Mouse (Mus musculus): ENCODE data around the gene Mycbp. TPM values are rescaled to one million over a fixed set of nuclear protein-coding genes. Genes with fewer than 3 reads are reported as not detected.
"Not testable (repeated sequence)": the region's sequence is repeated elsewhere in the genome, so short reads cannot be mapped to it uniquely, and the experiment has no call there.

The Mycbp gene
- polyA plus RNA-seq, 1 experiment from 2014 or later = 37.5 TPM

GRCm38 (mm10) chr4:123912431-123912830 is 7.8 kb downstream of the Mycbp start:
- peaks cover 16% of the 10 kb centered on the region for H3K4me1 ChIP-seq
- no peak for ATAC-seq (replicated peaks)
- WGBS = 84% methylated on average over 2 of the region's 2 CpGs
- no peak overlapping the region for H3K27ac ChIP-seq (replicated peaks)
- no peak overlapping the region for H3K4me2 ChIP-seq (replicated peaks)
- no peaks in the 10 kb centered on the region for H3K9me3 ChIP-seq
- H3K4me3 ChIP-seq = no peak overlapping the region
- H3K36me3 ChIP-seq = peaks cover 31% of the 10 kb centered on the region
- no peak overlapping the region for H3K9ac ChIP-seq (replicated peaks)
- H3K27me3 ChIP-seq = no peaks in the 10 kb centered on the region

GRCm38 (mm10) chr4:123916748-123917547 is 12.3 kb downstream of the Mycbp start, which contains the start of gene Rragc:
TSS of gene Rragc (plus strand) at chr4:123917446.
- peak within 1 kb of the TSS; percentile 85 for H3K27ac ChIP-seq (replicated peaks)
- ATAC-seq (replicated peaks) = peak; percentile 99
- H3K36me3 ChIP-seq = peaks cover 24% of the 10 kb centered on the region
- no peaks in the 10 kb centered on the region for H3K27me3 ChIP-seq
- peak within 1 kb of the TSS; percentile 100 for H3K4me3 ChIP-seq
- H3K4me1 ChIP-seq = peaks cover 30% of the 10 kb centered on the region
- peak within 1 kb of the TSS; percentile 93 for H3K4me2 ChIP-seq (replicated peaks)
- H3K9me3 ChIP-seq = no peaks in the 10 kb centered on the region
- under 1% methylated on average over 48 of the region's 49 CpGs for WGBS
- H3K9ac ChIP-seq (replicated peaks) = peak within 1 kb of the TSS; percentile 96

DNA sequence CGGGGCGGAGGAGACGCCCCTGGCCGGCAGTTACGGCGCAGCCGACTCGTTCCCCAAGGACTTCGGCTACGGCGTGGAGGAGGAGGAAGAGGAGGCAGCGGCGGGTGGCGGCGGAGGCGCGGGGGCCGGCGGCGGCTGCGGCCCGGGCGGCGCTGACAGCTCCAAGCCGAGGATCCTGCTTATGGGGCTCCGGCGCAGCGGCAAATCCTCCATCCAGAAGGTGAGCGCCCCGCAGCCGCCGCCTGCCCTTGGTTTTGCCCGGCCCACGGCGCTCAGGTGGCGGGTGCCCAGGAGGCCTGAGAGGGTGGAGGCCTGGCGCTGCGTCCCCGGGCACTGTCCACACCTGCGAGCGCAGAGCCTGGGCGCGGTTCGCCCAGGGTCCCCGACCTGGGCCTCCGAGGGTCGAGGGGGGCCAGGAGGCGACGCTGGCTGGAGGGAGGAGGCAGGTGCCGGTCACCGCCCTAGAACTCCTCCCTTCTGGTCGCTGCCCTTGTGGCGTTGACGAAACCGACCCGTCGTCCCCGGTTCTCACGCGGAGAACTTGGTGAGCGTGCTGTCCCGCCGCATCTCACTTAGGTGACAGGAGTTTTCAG is 13.0 kb downstream of the Mycbp start, which contains the start of gene 4930535I16Rik:
4930535I16Rik (minus strand) TSS at position 475 of the 593 bp plus-strand sequence.
- Histone ChIP-seq H3K9me3 (no peaks in the 10 kb centered on the region), H3K9ac (replicated peaks) (peak within 1 kb of the TSS; percentile 96), H3K4me2 (replicated peaks) (peak within 1 kb of the TSS; percentile 93), H3K4me1 (peaks cover 30% of the 10 kb centered on the region), H3K4me3 (peak within 1 kb of the TSS; percentile 100), H3K27ac (replicated peaks) (peak within 1 kb of the TSS; percentile 85), H3K36me3 (peaks cover 21% of the 10 kb centered on the region), H3K27me3 (no peaks in the 10 kb centered on the region)
- WGBS = under 1% methylated on average over 46 of the region's 63 CpGs
- peak; percentile 32 for ATAC-seq (replicated peaks)

DNA sequence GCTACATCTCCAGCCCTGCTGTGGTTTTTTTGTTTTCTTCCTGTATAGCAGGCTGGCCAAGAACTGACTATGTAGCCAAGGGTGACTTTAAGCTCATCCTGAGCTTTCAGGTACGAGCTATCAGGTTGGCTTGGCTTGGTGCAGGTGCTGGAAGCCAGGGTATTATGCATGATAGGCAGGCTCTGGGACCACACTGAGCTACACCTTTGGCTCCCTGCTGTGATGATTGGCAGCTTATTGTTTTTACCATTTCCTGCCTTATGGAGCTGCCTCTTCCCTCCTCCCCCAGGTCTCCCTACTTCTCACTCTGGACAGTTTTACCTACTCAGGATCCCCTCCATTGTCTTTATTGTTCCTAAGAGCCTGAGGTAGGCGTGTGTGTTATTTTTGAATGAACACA is 14.2 kb downstream of the Mycbp start:
- Histone ChIP-seq H3K4me2 (replicated peaks) (peak overlapping the region; percentile 93; the same call in 1 of the 2 replicates), H3K27me3 (no peaks in the 10 kb centered on the region), H3K36me3 (peaks cover 29% of the 10 kb centered on the region), H3K9ac (replicated peaks) (peak overlapping the region; percentile 96; the same call in 1 of the 2 replicates), H3K4me3 (peak overlapping the region; percentile 100), H3K9me3 (no peaks in the 10 kb centered on the region), H3K27ac (replicated peaks) (no peak overlapping the region), H3K4me1 (peaks cover 30% of the 10 kb centered on the region)
- 56% methylated on average over 2 of the region's 2 CpGs for WGBS
- no peak for ATAC-seq (replicated peaks)

DNA sequence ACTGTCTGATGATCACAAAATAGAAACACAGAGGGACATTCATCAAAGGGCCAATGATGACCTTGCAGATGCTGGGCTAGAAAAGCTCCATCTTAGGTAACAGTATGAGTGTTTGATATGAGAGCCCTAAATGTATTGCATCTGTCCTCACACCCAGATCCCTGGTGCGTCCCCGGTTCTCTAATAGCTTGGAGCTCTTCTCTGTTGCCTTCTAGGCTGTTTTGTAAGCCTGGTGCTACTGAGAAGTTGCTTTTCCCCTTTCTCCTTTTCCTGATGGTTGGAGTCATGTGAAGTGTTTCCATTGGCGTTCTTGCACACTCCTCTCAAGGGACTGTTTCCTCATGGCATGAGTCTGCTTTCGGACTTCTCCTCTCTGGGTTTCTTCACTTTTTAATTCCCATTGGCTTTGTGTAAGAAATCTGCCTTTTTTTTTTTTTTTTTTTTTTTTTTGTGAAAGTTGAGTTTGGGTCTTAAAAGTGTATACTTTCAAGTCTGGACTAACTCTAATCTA is 16.5 kb downstream of the Mycbp start:
- ATAC-seq (replicated peaks) = no peak
- no peaks in the 10 kb centered on the region for H3K9me3 ChIP-seq
- peaks cover 20% of the 10 kb centered on the region for H3K4me1 ChIP-seq
- H3K27me3 ChIP-seq = no peaks in the 10 kb centered on the region
- peaks cover 49% of the 10 kb centered on the region for H3K36me3 ChIP-seq
- H3K27ac ChIP-seq (replicated peaks) = no peak overlapping the region
- H3K4me2 ChIP-seq (replicated peaks) = no peak overlapping the region
- H3K4me3 ChIP-seq = no peak overlapping the region
- H3K9ac ChIP-seq (replicated peaks) = no peak overlapping the region
- WGBS = 98% methylated on average over 4 of the region's 4 CpGs

DNA sequence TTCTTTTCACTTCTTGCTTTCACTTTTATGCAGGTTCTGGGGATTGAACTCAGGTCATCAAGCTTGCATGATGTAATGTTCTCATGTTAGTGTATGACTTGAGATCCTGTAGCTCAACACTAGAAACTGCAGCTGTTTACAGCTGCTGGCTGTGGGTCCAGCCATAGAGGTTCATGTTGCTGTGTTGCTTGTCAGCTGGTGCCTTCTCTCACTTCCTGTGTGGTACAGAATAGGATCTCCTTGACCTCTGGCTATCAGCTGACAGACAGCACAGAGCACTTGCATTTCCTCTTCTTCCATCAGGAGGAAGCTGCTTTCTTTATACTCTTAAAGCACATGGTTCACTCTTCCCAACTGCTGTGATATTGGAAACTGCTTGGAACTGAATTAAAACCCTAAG is 23.3 kb downstream of the Mycbp start:
- Histone ChIP-seq H3K9me3 (no peaks in the 10 kb centered on the region), H3K9ac (replicated peaks) (no peak overlapping the region), H3K4me3 (no peak overlapping the region), H3K4me1 (no peaks in the 10 kb centered on the region), H3K4me2 (replicated peaks) (no peak overlapping the region), H3K27ac (replicated peaks) (no peak overlapping the region), H3K27me3 (no peaks in the 10 kb centered on the region), H3K36me3 (peaks cover 83% of the 10 kb centered on the region)
- no peak for ATAC-seq (replicated peaks)

DNA sequence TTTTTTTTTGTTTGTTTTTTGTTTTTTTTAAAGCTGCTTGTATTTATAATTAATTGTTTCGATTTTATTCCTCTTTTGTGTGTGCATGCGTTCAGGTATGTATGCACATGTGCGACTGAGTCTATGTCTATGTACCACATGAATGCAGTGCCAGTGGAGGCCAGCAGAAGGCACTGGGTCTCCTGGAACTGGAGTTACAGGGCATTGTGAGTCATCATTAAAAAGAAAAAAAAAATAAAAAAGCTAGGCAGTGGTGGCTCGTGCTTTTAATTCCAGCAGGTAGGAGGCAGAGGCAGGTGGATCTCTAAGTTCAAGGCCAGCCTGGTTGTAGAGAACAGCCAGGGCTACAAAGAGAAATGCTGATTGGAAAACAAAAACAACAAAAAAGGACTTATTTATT is 25.4 kb downstream of the Mycbp start:
- Histone ChIP-seq H3K4me1 (no peaks in the 10 kb centered on the region), H3K4me3 (no peak overlapping the region), H3K9me3 (no peaks in the 10 kb centered on the region), H3K9ac (replicated peaks) (no peak overlapping the region), H3K27me3 (no peaks in the 10 kb centered on the region), H3K4me2 (replicated peaks) (no peak overlapping the region), H3K36me3 (peaks cover 80% of the 10 kb centered on the region), H3K27ac (replicated peaks) (no peak overlapping the region)
- 95% methylated on average over 4 of the region's 4 CpGs for WGBS
- ATAC-seq (replicated peaks) = no peak

- WGBS = 75% methylated on average over 4 of the region's 4 CpGs
- H3K36me3 ChIP-seq = peaks cover 64% of the 10 kb centered on the region
- H3K4me3 ChIP-seq = no peak overlapping the region
- no peaks in the 10 kb centered on the region for H3K4me1 ChIP-seq
- H3K9ac ChIP-seq (replicated peaks) = no peak overlapping the region
- no peaks in the 10 kb centered on the region for H3K27me3 ChIP-seq
- H3K27ac ChIP-seq (replicated peaks) = no peak overlapping the region
- ATAC-seq (replicated peaks) = no peak
- H3K9me3 ChIP-seq = no peaks in the 10 kb centered on the region
- no peak overlapping the region for H3K4me2 ChIP-seq (replicated peaks)
Observed at GRCm38 (mm10) chr4:123934306-123934705, 29.7 kb downstream of the Mycbp start.

GRCm38 (mm10) chr4:123936059-123936458 is 31.4 kb downstream of the Mycbp start:
- 91% methylated on average over 7 of the region's 7 CpGs for WGBS
- ATAC-seq (replicated peaks) = no peak
- no peaks in the 10 kb centered on the region for H3K4me1 ChIP-seq

GRCm38 (mm10) chr4:123939838-123940237 is 35.2 kb downstream of the Mycbp start:
- 6% methylated on average over 4 of the region's 4 CpGs for WGBS
- Histone ChIP-seq H3K27ac (replicated peaks) (no peak overlapping the region), H3K4me2 (replicated peaks) (no peak overlapping the region), H3K9me3 (no peaks in the 10 kb centered on the region), H3K36me3 (peaks cover 23% of the 10 kb centered on the region), H3K4me1 (no peaks in the 10 kb centered on the region), H3K9ac (replicated peaks) (no peak overlapping the region), H3K4me3 (no peak overlapping the region), H3K27me3 (no peaks in the 10 kb centered on the region)
- no peak for ATAC-seq (replicated peaks)

More at GRCm38 (mm10) chr4:123936059-123936458, 31.4 kb downstream of the Mycbp start:
- Histone ChIP-seq H3K4me3 (no peak overlapping the region), H3K36me3 (peaks cover 48% of the 10 kb centered on the region), H3K9me3 (no peaks in the 10 kb centered on the region), H3K4me2 (replicated peaks) (no peak overlapping the region), H3K27ac (replicated peaks) (no peak overlapping the region), H3K27me3 (no peaks in the 10 kb centered on the region), H3K9ac (replicated peaks) (no peak overlapping the region)

DNA sequence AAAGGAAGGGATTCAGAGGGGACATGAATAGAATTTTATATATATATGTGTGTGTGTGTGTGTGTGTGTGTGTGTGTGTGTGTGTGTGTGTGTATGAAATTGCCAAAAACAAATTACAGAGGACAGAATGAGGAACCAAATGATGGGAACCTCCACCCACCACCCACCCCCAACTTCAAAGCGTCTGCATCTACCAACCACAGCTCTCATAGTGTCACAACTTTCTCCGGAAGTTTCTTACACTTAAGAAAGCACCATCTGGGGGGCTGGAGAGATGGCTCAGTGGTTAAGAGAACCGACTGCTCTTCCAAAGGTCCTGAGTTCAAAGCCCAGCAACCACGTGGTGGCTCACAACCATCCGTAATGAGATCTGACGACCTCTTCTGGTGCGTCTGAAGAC is 36.2 kb downstream of the Mycbp start:
- H3K4me1 ChIP-seq; ATAC-seq (replicated peaks); H3K27ac ChIP-seq (replicated peaks); H3K9ac ChIP-seq (replicated peaks); H3K4me3 ChIP-seq; H3K4me2 ChIP-seq (replicated peaks); H3K9me3 ChIP-seq; H3K27me3 ChIP-seq: not testable (repeated sequence)
- peaks cover 18% of the 10 kb centered on the region for H3K36me3 ChIP-seq
- WGBS = 80% methylated on average over 7 of the region's 7 CpGs

GRCm38 (mm10) chr4:123946701-123947100 is 42.1 kb downstream of the Mycbp start:
- H3K27ac ChIP-seq (replicated peaks) = no peak overlapping the region
- ATAC-seq (replicated peaks) = no peak
- 0 out of 2 replicates have a peak, but pooled peaks cover 5% of the 10 kb centered on the region for H3K4me1 ChIP-seq
- 59% methylated on average over 4 of the region's 4 CpGs for WGBS
- H3K36me3 ChIP-seq = no peaks in the 10 kb centered on the region
- 0 out of 2 replicates have a peak, but pooled peaks cover 3% of the 10 kb centered on the region for H3K27me3 ChIP-seq
- H3K4me2 ChIP-seq (replicated peaks) = no peak overlapping the region
- H3K9me3 ChIP-seq = no peaks in the 10 kb centered on the region
- no peak overlapping the region for H3K9ac ChIP-seq (replicated peaks)
- no peak overlapping the region for H3K4me3 ChIP-seq
